Mouse (Mus musculus) lung, postnatal 10 days (tissue): ENCODE results near the gene Rap1gds1.
A peak's percentile ranks its signal among the peaks of the same experiment; 100 is the strongest.

ENCODE experiments used
- DNase-seq: peaks from one replicate; pipeline ENCODE4 v3.0.0; 2021

The Rap1gds1 gene

GRCm38 (mm10) chr3:139048701-139049622 lies 26.0 kb downstream of the Rap1gds1 start:
- no peak for DNase-seq

- peak; percentile 7 for DNase-seq
Measured at GRCm38 (mm10) chr3:139042433-139042854, 32.6 kb downstream of the Rap1gds1 start.

GRCm38 (mm10) chr3:139041921-139042320 lies 33.1 kb downstream of the Rap1gds1 start:
- DNase-seq, result no peak

DNA sequence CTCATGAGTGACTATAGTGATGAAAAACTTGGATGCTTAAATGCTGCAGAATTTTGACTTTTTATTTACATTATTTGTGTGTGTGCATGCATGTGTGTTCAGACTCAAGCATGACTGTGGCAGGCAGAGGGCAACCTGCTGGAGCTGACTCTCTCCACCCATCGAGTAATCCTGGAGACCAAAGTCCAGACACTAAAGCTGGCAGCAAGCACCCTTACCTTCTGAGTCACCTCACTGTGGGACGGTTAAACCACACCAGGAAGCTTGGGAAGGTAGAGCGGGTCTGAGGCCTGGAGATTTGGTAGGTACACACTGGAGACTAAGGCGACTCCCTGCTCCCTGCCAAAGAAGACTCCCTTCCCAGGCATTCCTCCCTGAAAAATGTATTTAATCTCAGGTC lies 38.0 kb downstream of the Rap1gds1 start:
- DNase-seq, result no peak

DNA sequence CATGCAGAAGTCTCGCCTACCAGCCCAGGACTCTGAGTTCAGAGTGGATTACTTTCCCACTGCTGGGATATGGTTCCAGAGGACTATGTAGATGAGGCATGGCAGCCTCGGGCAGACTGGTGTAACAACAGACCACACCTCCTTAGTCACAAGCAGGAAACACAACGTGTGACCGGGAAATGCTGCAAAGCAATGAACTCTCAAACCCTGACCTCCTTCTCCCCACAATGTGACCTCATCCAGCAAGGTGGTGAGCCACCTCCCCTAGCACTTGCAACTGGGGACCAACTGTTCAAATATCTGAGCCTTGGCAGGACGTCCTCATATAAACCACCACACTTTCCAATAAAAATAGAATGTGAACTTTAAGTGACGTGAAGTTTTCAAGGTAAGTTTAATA lies 41.8 kb downstream of the Rap1gds1 start:
- DNase-seq, result no peak

DNA sequence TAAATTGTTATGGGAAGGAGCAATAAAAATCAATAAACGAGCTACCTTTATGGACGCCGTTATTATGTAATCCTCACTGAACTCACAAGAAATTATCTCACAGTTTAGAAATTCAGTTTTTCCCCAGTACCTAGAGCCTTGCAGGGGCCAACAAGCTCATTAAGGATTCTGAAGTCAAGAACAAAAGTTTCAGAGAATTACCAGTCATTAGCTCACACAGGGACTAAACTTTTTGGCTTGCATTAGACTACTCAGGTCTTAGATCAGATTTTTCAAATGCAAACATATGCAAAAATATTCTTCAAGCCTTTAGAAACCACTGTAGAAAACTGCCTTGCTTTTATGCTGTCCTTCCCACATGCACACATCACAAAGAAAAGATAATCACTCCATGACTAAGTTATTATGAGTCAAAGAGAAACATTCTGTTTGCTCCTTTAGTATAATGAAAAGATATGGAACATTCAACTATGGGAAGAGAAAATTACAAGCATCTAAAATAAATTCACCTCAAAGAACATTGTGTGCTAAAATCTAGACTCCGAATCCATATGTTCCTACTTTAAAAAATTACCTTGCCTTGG lies 44.3 kb downstream of the Rap1gds1 start:
- no peak for DNase-seq

- no peak for DNase-seq
Measured at GRCm38 (mm10) chr3:139025077-139025476, 49.9 kb downstream of the Rap1gds1 start.

DNA sequence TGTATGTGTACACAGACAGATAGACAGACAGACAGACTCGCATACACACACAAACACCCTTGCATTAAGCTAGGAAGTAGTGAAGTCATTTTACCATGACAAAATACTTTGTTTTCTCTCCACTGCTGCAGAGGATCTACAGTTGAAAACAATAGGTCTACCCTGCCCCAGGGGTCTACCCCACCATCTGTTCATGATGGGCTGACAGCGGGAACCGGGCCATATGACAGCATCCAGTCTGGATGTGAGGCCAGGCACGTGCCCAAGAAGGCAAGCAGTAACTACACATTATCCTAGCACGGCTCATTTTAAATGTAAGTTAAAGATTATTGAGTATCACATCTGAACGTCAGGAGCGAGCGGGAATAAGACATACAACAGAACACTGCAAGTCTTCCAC lies 51.4 kb downstream of the Rap1gds1 start:
- DNase-seq, result no peak

DNA sequence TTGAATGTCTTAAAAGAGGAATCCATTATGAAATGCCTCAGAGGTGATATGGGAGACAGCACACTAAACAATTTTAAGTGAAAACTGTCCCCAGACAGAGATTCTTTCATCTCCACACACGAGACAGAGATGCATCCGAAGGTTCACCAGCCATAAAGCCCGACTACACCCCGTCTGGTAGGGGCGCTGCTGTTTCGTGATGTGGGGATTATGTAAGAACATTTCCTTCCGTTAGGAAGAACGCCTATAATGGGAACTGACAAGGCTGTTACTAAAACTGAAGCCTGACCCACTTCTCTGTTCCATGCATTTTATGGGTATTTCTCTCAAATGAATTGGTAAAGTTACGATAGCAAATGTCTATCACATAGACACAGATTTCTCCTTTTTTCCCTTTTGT lies 62.6 kb downstream of the Rap1gds1 start:
- DNase-seq, result no peak

- DNase-seq, result no peak
Measured at GRCm38 (mm10) chr3:139005669-139006068, 69.3 kb downstream of the Rap1gds1 start.

- DNase-seq, result no peak
Measured at GRCm38 (mm10) chr3:139002774-139003173, 72.2 kb downstream of the Rap1gds1 start.

GRCm38 (mm10) chr3:139000071-139000867 lies 74.7 kb downstream of the Rap1gds1 start:
- DNase-seq, result no peak

DNA sequence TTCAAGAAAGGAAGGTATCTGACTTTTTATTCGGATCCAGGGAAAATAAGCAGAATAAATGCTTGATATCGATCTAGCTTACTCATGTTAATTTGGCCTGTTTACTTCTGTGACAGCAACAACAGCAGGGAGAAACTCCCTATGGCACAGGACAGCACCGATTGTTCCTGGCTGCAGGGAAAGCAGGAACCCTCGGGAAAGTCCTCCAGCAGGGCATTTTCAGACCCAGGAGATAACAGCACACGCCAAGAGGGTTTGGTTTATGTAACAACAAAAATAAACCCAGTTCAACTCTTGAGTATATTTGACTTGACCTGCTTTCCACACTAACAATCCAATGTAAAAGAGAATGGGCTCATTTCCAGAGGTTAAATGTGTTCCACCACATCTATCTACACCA lies 81.5 kb downstream of the Rap1gds1 start:
- no peak for DNase-seq

DNA sequence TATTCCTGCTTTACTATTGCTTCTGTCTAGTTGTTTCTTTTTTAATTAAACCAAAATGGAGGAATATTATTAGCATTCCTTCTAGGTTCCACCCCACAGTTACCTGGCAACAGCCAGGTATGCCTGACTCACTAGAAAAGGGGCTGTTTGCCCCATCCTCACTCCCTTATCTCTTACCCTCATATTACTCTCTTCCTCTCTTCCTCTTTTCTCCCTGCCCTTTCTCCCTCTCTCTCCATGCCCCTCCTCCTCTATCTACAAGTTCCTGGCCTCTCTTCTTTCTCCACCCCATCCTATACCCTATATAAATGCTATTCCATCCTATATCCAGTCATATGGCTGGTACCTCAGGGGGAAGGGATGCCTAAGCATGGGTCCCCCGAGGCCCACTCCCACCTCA lies 83.6 kb downstream of the Rap1gds1 start:
- no peak for DNase-seq

GRCm38 (mm10) chr3:138989141-138989540 lies 85.9 kb downstream of the Rap1gds1 start:
- no peak for DNase-seq

DNA sequence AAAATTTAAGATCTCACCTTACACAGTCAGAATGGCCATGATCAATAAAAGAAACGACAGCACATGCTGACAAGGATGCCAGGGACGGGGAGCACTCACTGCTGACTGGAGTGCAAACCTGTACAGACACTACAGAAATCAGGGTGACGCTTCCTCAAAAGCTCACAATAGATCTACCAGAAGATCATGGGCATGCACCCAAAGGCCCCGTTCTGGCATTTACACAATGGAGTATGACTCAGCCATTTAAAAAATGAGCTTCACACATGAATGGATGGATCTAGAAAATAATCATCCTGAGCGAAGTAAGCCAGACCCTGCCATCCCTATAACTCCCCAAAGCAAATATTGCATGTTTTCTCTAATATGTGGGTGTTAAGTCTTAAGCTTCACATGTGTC lies 87.0 kb downstream of the Rap1gds1 start:
- DNase-seq, result no peak

DNA sequence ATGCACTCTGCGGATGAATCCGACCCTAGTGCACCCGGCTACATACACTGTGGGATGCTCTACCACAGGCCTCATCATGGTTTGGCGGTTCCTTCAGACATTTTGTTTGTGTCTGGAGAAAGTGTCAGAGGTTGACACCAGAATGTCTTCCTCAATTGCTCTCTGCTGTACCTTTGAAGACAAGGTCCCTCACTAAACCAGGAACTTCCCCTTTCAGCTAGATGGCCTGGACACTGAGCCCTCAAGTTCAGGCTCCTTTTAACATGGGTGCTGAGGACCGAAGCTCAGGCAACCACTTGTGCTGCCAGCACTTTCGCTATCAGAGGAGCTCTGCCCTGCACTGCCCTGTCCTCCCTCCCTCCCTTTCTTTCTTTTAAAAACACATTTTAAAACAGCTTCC lies 92.8 kb downstream of the Rap1gds1 start:
- DNase-seq, result no peak

DNA sequence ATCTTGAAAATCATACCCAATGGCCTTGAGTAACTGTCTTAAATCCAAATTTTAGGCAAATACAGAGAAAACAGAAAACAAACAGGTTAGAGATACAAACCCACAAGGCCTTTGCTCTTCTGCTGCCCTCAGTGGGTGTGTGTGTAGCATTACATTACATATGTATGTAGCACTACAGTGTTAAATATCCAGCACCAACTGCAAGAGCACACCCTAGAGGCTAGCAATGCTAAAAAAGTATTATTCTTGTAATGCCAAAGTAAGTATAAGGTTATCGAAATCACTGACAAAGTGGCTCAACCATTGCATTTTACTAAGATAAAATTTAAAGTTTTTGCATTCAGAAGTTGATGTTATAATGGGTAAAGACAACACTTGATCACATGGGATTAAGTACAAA lies 97.6 kb downstream of the Rap1gds1 start:
- DNase-seq, result no peak

- DNase-seq, result no peak
Measured at GRCm38 (mm10) chr3:138967627-138968026, 107.4 kb downstream of the Rap1gds1 start.

DNA sequence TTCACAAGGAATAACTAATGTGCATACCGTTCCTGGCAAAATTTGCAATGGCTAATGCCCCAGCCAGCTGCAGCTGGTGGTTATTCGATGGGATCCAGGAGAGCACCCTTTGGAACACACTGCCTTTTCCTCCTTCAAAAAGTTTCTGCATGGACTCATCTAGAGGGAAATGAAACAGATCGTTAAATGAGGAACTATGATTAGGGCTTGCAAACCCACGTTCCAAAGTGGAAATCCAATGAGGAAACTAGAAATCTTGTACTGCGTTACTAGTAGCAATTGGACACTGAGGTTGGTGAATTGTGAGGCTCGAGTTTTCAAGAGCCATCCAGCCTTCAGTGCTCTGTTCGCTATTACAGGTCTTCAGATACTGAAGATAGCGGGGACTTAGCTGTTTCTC lies 116.5 kb downstream of the Rap1gds1 start:
- DNase-seq, result no peak

DNA sequence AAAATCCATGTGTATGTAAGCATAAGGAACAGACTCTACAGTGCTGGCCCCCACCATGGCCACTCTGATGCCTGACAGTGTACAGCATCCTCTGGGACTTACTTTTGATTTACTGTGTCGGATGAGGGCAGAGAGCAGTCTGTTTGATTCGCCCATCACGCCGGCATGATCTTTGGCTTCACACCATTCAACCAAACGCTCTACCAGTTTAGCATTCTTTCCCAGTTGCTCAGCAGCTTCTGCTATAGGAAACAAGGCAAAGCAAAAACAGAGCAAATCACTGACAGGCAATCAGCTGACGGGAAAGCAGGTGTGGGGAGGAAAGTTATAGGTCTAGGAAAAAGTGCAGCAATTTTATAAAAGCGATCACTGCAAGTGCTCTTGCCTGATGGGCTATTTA lies 119.8 kb downstream of the Rap1gds1 start:
- no peak for DNase-seq

GRCm38 (mm10) chr3:138949081-138949480 lies 125.9 kb downstream of the Rap1gds1 start:
- DNase-seq, result no peak

GRCm38 (mm10) chr3:138945516-138945915 lies 129.5 kb downstream of the Rap1gds1 start:
- DNase-seq, result no peak

GRCm38 (mm10) chr3:138941604-138942003 lies 133.4 kb downstream of the Rap1gds1 start:
- no peak for DNase-seq
